Mouse (Mus musculus) heart, embryonic 13.5 days (tissue): ENCODE data around the gene Wipf2. TPM values are rescaled to one million over a fixed set of nuclear protein-coding genes. Genes with fewer than 3 reads are reported as not detected.
"Not testable (repeated sequence)": the region's sequence is repeated elsewhere in the genome, so short reads cannot be mapped to it uniquely, and the experiment has no call there.

ENCODE experiments used
- ATAC-seq: fragments of 200-750 bp; cut with Nextera tagmentation; 2 replicates; pipeline ENCODE4 v1.8.0; 2017; ENCODE audit warnings: moderate TSS enrichment; ENCODE audit not compliant: insufficient number of reproducible peaks, low FRiP score, low TSS enrichment; ENCODE audit errors: extremely low read depth
- H3K27ac ChIP-seq: fragments of 300-500 bp; sonication (generic); replicated peaks from 2 replicates; pipeline ENCODE4 v1.5.1; 2015; ENCODE audit warnings: moderate library complexity, mild to moderate bottlenecking, inconsistent platforms
- H3K27me3 ChIP-seq: fragments of 300-500 bp; sonication (generic); replicated peaks from 2 replicates; pipeline ENCODE4 v1.6.1; 2015; ENCODE audit warnings: mild to moderate bottlenecking, inconsistent platforms
- H3K36me3 ChIP-seq: fragments of 300-500 bp; sonication (generic); 2 replicates; pipeline ENCODE4 v1.6.1; 2015; ENCODE audit warnings: mild to moderate bottlenecking, inconsistent platforms
- H3K4me1 ChIP-seq: fragments of 300-500 bp; sonication (generic); 2 replicates; pipeline ENCODE4 v1.6.1; 2015; ENCODE audit warnings: inconsistent platforms
- H3K4me2 ChIP-seq: fragments of 300-500 bp; sonication (generic); 2 replicates; pipeline ENCODE4 v1.6.1; 2015; ENCODE audit warnings: inconsistent platforms, mild to moderate bottlenecking, moderate library complexity
- H3K4me3 ChIP-seq: fragments of 300-500 bp; sonication (generic); 2 replicates; pipeline ENCODE4 v1.5.1; 2015; ENCODE audit warnings: moderate library complexity, mild to moderate bottlenecking, inconsistent platforms
- H3K9ac ChIP-seq: fragments of 300-500 bp; sonication (generic); 2 replicates; pipeline ENCODE4 v1.6.1; 2015; ENCODE audit warnings: inconsistent platforms, mild to moderate bottlenecking, moderate library complexity
- H3K9me3 ChIP-seq: fragments of 300-500 bp; sonication (generic); 2 replicates; pipeline ENCODE4 v1.6.1; 2016; ENCODE audit warnings: inconsistent platforms
- WGBS: fragments of 180-500 bp; shearing (Covaris S2); methylation state at CpG from one replicate; pipeline ENCODE4 v1.1.7; 2015; ENCODE audit warnings: mixed read lengths; 5-methylcytosine and 5-hydroxymethylcytosine counted together
- polyA plus RNA-seq: library from polyadenylated mRNA; unstranded; fragments of >200 nt; fragmentation: Nextera tagmentation; extraction: Ambion mirVana; gene quantifications from 2 replicates; pipeline ENCODE4 v1.2.1, GENCODE M21; 2015

Wipf2 gene
- polyA plus RNA-seq, 1 experiment from 2014 or later: 2.6 TPM

GRCm38 (mm10) chr11:98933847-98934246, 70.4 kb downstream of the Wipf2 start:
- Histone ChIP-seq H3K27ac (peak overlapping the region; percentile 99; the same call in 1 of the 2 replicates), H3K36me3 (peaks cover 17% of the 10 kb centered on the region), H3K4me1 (peaks cover 89% of the 10 kb centered on the region)
- not testable (repeated sequence) for H3K4me3 ChIP-seq, H3K9ac ChIP-seq, H3K4me2 ChIP-seq, H3K9me3 ChIP-seq, H3K27me3 ChIP-seq, ATAC-seq
- 89% methylated on average over 2 of the region's 2 CpGs for WGBS

- 94% methylated on average over 3 of the region's 3 CpGs for WGBS
- H3K9me3 ChIP-seq: no peaks in the 10 kb centered on the region
- H3K27ac ChIP-seq: no peak overlapping the region
- no peak overlapping the region for H3K9ac ChIP-seq
- no peak for ATAC-seq
- no peak overlapping the region for H3K4me2 ChIP-seq
- H3K4me1 ChIP-seq: peaks cover 89% of the 10 kb centered on the region
- H3K4me3 ChIP-seq: no peak overlapping the region
- H3K27me3 ChIP-seq: no peaks in the 10 kb centered on the region; the same call in 1 of the 2 replicates
- peaks cover 17% of the 10 kb centered on the region for H3K36me3 ChIP-seq
Observed at GRCm38 (mm10) chr11:98934367-98934766, 70.9 kb downstream of the Wipf2 start.

- Histone ChIP-seq H3K27ac (peak overlapping the region; percentile 99), H3K9ac (no peak overlapping the region), H3K4me3 (no peak overlapping the region), H3K9me3 (no peaks in the 10 kb centered on the region), H3K4me1 (peaks cover 89% of the 10 kb centered on the region), H3K27me3 (no peaks in the 10 kb centered on the region; the same call in 1 of the 2 replicates), H3K4me2 (no peak overlapping the region), H3K36me3 (peaks cover 17% of the 10 kb centered on the region)
- WGBS: 85% methylated on average over 3 of the region's 3 CpGs
- no peak for ATAC-seq
Observed at GRCm38 (mm10) chr11:98935123-98935522, 71.7 kb downstream of the Wipf2 start.

GRCm38 (mm10) chr11:98936170-98936569, 72.7 kb downstream of the Wipf2 start:
- Histone ChIP-seq H3K27me3 (no peaks in the 10 kb centered on the region; the same call in 1 of the 2 replicates), H3K4me3 (peak overlapping the region; percentile 89), H3K9ac (peak overlapping the region; percentile 91), H3K9me3 (no peaks in the 10 kb centered on the region), H3K4me2 (peak overlapping the region; percentile 79), H3K27ac (peak overlapping the region; percentile 99), H3K4me1 (peaks cover 89% of the 10 kb centered on the region), H3K36me3 (peaks cover 17% of the 10 kb centered on the region)
- 2% methylated on average over 29 of the region's 29 CpGs for WGBS
- peak; percentile 17; the same call in 1 of the 2 replicates for ATAC-seq

- peak overlapping the region; percentile 89 for H3K4me3 ChIP-seq
- H3K27ac ChIP-seq: peak overlapping the region; percentile 99
- no peak for ATAC-seq
- 2% methylated on average over 23 of the region's 23 CpGs for WGBS
- peaks cover 89% of the 10 kb centered on the region for H3K4me1 ChIP-seq
- H3K4me2 ChIP-seq: peak overlapping the region; percentile 79
- H3K9ac ChIP-seq: peak overlapping the region; percentile 91
- H3K9me3 ChIP-seq: no peaks in the 10 kb centered on the region
- no peaks in the 10 kb centered on the region; the same call in 1 of the 2 replicates for H3K27me3 ChIP-seq
- peaks cover 17% of the 10 kb centered on the region for H3K36me3 ChIP-seq
Observed at GRCm38 (mm10) chr11:98936606-98937409, 73.4 kb downstream of the Wipf2 start.

- ATAC-seq: peak; percentile 80
- Histone ChIP-seq H3K4me1 (peaks cover 89% of the 10 kb centered on the region), H3K27me3 (no peaks in the 10 kb centered on the region; the same call in 1 of the 2 replicates), H3K36me3 (peaks cover 17% of the 10 kb centered on the region), H3K27ac (peak overlapping the region; percentile 99), H3K9ac (peak overlapping the region; percentile 91), H3K9me3 (no peaks in the 10 kb centered on the region), H3K4me3 (peak overlapping the region; percentile 89), H3K4me2 (peak overlapping the region; percentile 79)
- under 1% methylated on average over 38 of the region's 38 CpGs for WGBS
Observed at GRCm38 (mm10) chr11:98937410-98937913, 74.0 kb downstream of the Wipf2 start.

GRCm38 (mm10) chr11:98937914-98938694, 74.7 kb downstream of the Wipf2 start:
- H3K4me2 ChIP-seq: peak overlapping the region; percentile 79
- peak overlapping the region; percentile 89 for H3K4me3 ChIP-seq
- peak overlapping the region; percentile 91 for H3K9ac ChIP-seq
- H3K36me3 ChIP-seq: peaks cover 17% of the 10 kb centered on the region
- H3K27me3 ChIP-seq: no peaks in the 10 kb centered on the region; the same call in 1 of the 2 replicates
- ATAC-seq: no peak; the same call in 1 of the 2 replicates
- H3K27ac ChIP-seq: peak overlapping the region; percentile 99
- H3K9me3 ChIP-seq: no peaks in the 10 kb centered on the region
- under 1% methylated on average over 39 of the region's 39 CpGs for WGBS
- peaks cover 89% of the 10 kb centered on the region for H3K4me1 ChIP-seq

- peaks cover 89% of the 10 kb centered on the region for H3K4me1 ChIP-seq
- no peaks in the 10 kb centered on the region for H3K9me3 ChIP-seq
- no peak for ATAC-seq
- H3K36me3 ChIP-seq: peaks cover 16% of the 10 kb centered on the region
- H3K27ac ChIP-seq: peak overlapping the region; percentile 99
- peak overlapping the region; percentile 89 for H3K4me3 ChIP-seq
- peak overlapping the region; percentile 79 for H3K4me2 ChIP-seq
- H3K9ac ChIP-seq: peak overlapping the region; percentile 91
- WGBS: 34% methylated on average over 7 of the region's 7 CpGs
- no peaks in the 10 kb centered on the region; the same call in 1 of the 2 replicates for H3K27me3 ChIP-seq
Observed at GRCm38 (mm10) chr11:98938701-98939083, 75.3 kb downstream of the Wipf2 start.

- H3K27ac ChIP-seq: peak overlapping the region; percentile 99
- peak overlapping the region; percentile 79 for H3K4me2 ChIP-seq
- peaks cover 90% of the 10 kb centered on the region for H3K4me1 ChIP-seq
- no peak for ATAC-seq
- no peaks in the 10 kb centered on the region for H3K9me3 ChIP-seq
- H3K27me3 ChIP-seq: no peaks in the 10 kb centered on the region; the same call in 1 of the 2 replicates
- peaks cover 10% of the 10 kb centered on the region for H3K36me3 ChIP-seq
- H3K4me3 ChIP-seq: peak overlapping the region; percentile 89
- peak overlapping the region; percentile 91 for H3K9ac ChIP-seq
- 32% methylated on average over 15 of the region's 15 CpGs for WGBS
Observed at GRCm38 (mm10) chr11:98939084-98939952, 75.9 kb downstream of the Wipf2 start.

- WGBS: 44% methylated on average over 11 of the region's 11 CpGs
- peak overlapping the region; percentile 99 for H3K27ac ChIP-seq
Observed at GRCm38 (mm10) chr11:98939953-98940641, 76.7 kb downstream of the Wipf2 start.

More at GRCm38 (mm10) chr11:98939953-98940641, 76.7 kb downstream of the Wipf2 start:
- ATAC-seq: no peak
- H3K27me3 ChIP-seq: no peaks in the 10 kb centered on the region; the same call in 1 of the 2 replicates
- H3K4me2 ChIP-seq: peak overlapping the region; percentile 79
- H3K9me3 ChIP-seq: no peaks in the 10 kb centered on the region
- peak overlapping the region; percentile 89 for H3K4me3 ChIP-seq
- H3K9ac ChIP-seq: peak overlapping the region; percentile 91
- H3K36me3 ChIP-seq: peaks cover 3% of the 10 kb centered on the region
- H3K4me1 ChIP-seq: peaks cover 91% of the 10 kb centered on the region
